Mouse (Mus musculus) C2C12 (cell line): Measurements from ENCODE around the gene Cnpy1.

Experiments
- CEBPB ChIP-seq: IDR thresholded peaks from one replicate; pipeline ENCODE4 v1.6.1; 2011; ENCODE audit warnings: low read depth, mild to moderate bottlenecking, control low read depth, moderate library complexity
- CTCF ChIP-seq: IDR thresholded peaks from one replicate; pipeline ENCODE4 v1.5.1; 2011; ENCODE audit not compliant: control insufficient read depth, insufficient read depth, insufficient read length
- MAX ChIP-seq: IDR thresholded peaks from one replicate; pipeline ENCODE4 v1.6.1; 2011; ENCODE audit warnings: mild to moderate bottlenecking, control low read depth
- MYOD1 ChIP-seq: IDR thresholded peaks from one replicate; pipeline ENCODE4 v1.6.1; 2011; ENCODE audit warnings: low read depth; ENCODE audit not compliant: control insufficient read depth, insufficient read length
- USF1 ChIP-seq: IDR thresholded peaks from one replicate; pipeline ENCODE4 v1.6.1; 2011; ENCODE audit warnings: low read depth, mild to moderate bottlenecking, control low read depth, moderate library complexity

- no peak for TF ChIP-seq CTCF
- TF ChIP-seq MAX = no peak
- TF ChIP-seq USF1 = no peak
- no peak for TF ChIP-seq CEBPB
- no peak for TF ChIP-seq MYOD1
Measured at GRCm38 (mm10) chr5:28165358-28166255, 80.0 kb downstream of the Cnpy1 start, which contains the start of gene En2.
